ENCODE assay signal across 13 mouse cellular contexts in genomic region chr1:135351953-135352352, GRCm38 (mm10). TPM values are rescaled to one million over a fixed set of nuclear protein-coding genes. Genes with fewer than 3 reads are reported as not detected.
DNase-seq lines count a peak whose midpoint lies in the region; ATAC-seq and TF ChIP-seq lines count a peak whose summit lies in the region.
"Had no signal": no experiment of that assay in that cellular context is flagged by ENCODE, and none has a peak within 500 bp of the region (broad histone marks: within the 10 kb centered on the region; RNA-seq: fewer than 3 reads in every experiment).

No protein-coding gene starts in this region.

- H3K27me3 ChIP-seq in kidney, adult 2 months (replicated peaks; ENCODE audit: control insufficient read depth, insufficient read depth, low read length), result no peaks in the 10 kb centered on the region
- no peaks in the 10 kb centered on the region for H3K27me3 ChIP-seq in kidney, embryonic 15.5 days
- H3K27me3 ChIP-seq: embryonic facial prominence, embryonic 12.5 days; limb, embryonic 15.5 days had no signal

- WGBS in kidney, adult 2 months, result 65% methylated on average over 3 of the region's 3 CpGs
- 55% methylated on average over 3 of the region's 3 CpGs for WGBS in kidney, embryonic 15.5 days

- no peak for TF ChIP-seq CTCF in kidney, adult 2 months (conservative IDR thresholded peaks at IDR 0.05; ENCODE audit: insufficient read depth, insufficient read length, low read depth, low read length)

- TF ChIP-seq POLR2A in kidney, adult 2 months (IDR thresholded peaks at IDR 0.05; ENCODE audit: low read depth, low read length), result no peak

- peak overlapping the region; percentile 49; the same call in 1 of the 2 replicates for H3K27ac ChIP-seq in kidney, adult 2 months (ENCODE audit: insufficient read depth, low read depth, low read length)
- H3K27ac ChIP-seq in kidney, embryonic 15.5 days, result no peak overlapping the region
- peak overlapping the region; percentile 66 for H3K27ac ChIP-seq in brown adipose tissue, adult 24 weeks (replicated peaks; ENCODE audit: low read depth, low read length)
- H3K27ac ChIP-seq: embryonic facial prominence, embryonic 12.5 days; limb, embryonic 15.5 days had no signal

- H3K4me1 ChIP-seq in kidney, adult 2 months (ENCODE audit: control insufficient read depth, insufficient read depth, low read length), result no peaks in the 10 kb centered on the region
- H3K4me1 ChIP-seq in kidney, embryonic 15.5 days, result 0 out of 2 replicates have a peak, but pooled peaks cover 4% of the 10 kb centered on the region
- peaks cover 15% of the 10 kb centered on the region for H3K4me1 ChIP-seq in brown adipose tissue, adult 24 weeks (ENCODE audit: control insufficient read depth, insufficient read depth, insufficient read length, low read length)
- H3K4me1 ChIP-seq: limb, embryonic 15.5 days had no signal

- H3K9ac ChIP-seq in kidney, embryonic 15.5 days, result no peak overlapping the region
- H3K9ac ChIP-seq: embryonic facial prominence, embryonic 12.5 days; limb, embryonic 15.5 days had no signal

- intact Hi-C loops in heart, postnatal 14 days (cut with DNase I), result no loop called here

- peak; percentile 66 for DNase-seq in kidney, adult 2 months
- DNase-seq in heart, postnatal 14 days, result peak; percentile 45 to 50
- peak; percentile 51 for DNase-seq in lung, postnatal 36 days
- no peak for DNase-seq in cerebellum, adult 18-20 months
- DNase-seq in frontal cortex, postnatal 14 days (ENCODE audit: low spot score in 2 of 2), result no peak
- no peak for DNase-seq in urinary bladder, postnatal 10 days (ENCODE audit: low spot score)
- DNase-seq: layer of hippocampus, postnatal 36 days; thymus, postnatal 36 days had no signal

- no peaks in the 10 kb centered on the region for H3K9me3 ChIP-seq in kidney, embryonic 15.5 days (replicated peaks)
- H3K9me3 ChIP-seq: embryonic facial prominence, embryonic 12.5 days; limb, embryonic 15.5 days had no signal

- H3K36me3 ChIP-seq in kidney, adult 2 months (ENCODE audit: control insufficient read depth, insufficient read depth, low read length), result no peaks in the 10 kb centered on the region
- no peaks in the 10 kb centered on the region for H3K36me3 ChIP-seq in kidney, embryonic 15.5 days
- H3K36me3 ChIP-seq: embryonic facial prominence, embryonic 12.5 days; limb, embryonic 15.5 days had no signal

- H3K4me2 ChIP-seq in kidney, embryonic 15.5 days, result no peak overlapping the region
- H3K4me2 ChIP-seq: embryonic facial prominence, embryonic 12.5 days; limb, embryonic 15.5 days had no signal

- ATAC-seq in kidney, embryonic 15.5 days (replicated peaks; ENCODE audit: low FRiP score), result no peak
- ATAC-seq: forebrain, embryonic 14.5 days had no signal

- no peak overlapping the region for H3K4me3 ChIP-seq in kidney, adult 2 months (ENCODE audit: insufficient read depth, low read depth, low read length)
- H3K4me3 ChIP-seq in kidney, embryonic 15.5 days (replicated peaks), result no peak overlapping the region
- no peak overlapping the region for H3K4me3 ChIP-seq in brown adipose tissue, adult 24 weeks (ENCODE audit: insufficient read depth, low read depth, low read length)
- H3K4me3 ChIP-seq: embryonic facial prominence, embryonic 12.5 days; limb, embryonic 15.5 days had no signal

RNA-seq across cellular contexts. Expression of gene Shisa4, which starts 23.1 kb away (rescaled TPM):
- 21.1 and 22.6 TPM in 2 replicates for polyA plus RNA-seq in kidney, adult 2 months (2012; rRNA removed)
- polyA plus RNA-seq in kidney, embryonic 15.5 days (2015; fragmentation: Nextera tagmentation; extraction: Ambion mirVana), result 43.5 and 48.3 TPM in 2 replicates
- 2.1 and 3.2 TPM in 2 replicates for polyA plus RNA-seq in brown adipose tissue, adult 24 weeks (2012; ENCODE audit: insufficient read depth, insufficient read length, missing spikeins)
- total RNA-seq in heart, postnatal 14 days (2021), result 1 to 10 TPM; 2.7 to 4.2 TPM

RNA-seq across cellular contexts. Expression of gene Lmod1, which starts 27.3 kb away (rescaled TPM):
- 2.6 and 3.8 TPM in 2 replicates for polyA plus RNA-seq in kidney, adult 2 months (2012; rRNA removed)
- 0.95 and 3.4 TPM in 2 replicates for polyA plus RNA-seq in kidney, embryonic 15.5 days (2015; fragmentation: Nextera tagmentation; extraction: Ambion mirVana)
- polyA plus RNA-seq in brown adipose tissue, adult 24 weeks (2012; ENCODE audit: insufficient read depth, insufficient read length, missing spikeins), result 1.8 and 2.1 TPM in 2 replicates
- 1 to 10 TPM; 1.9 to 3.0 TPM for total RNA-seq in heart, postnatal 14 days (2021)

RNA-seq across cellular contexts. Expression of gene Timm17a, which starts 38.4 kb away (rescaled TPM):
- polyA plus RNA-seq in kidney, adult 2 months (2012; rRNA removed), result 122 and 134 TPM in 2 replicates
- polyA plus RNA-seq in kidney, embryonic 15.5 days (2015; fragmentation: Nextera tagmentation; extraction: Ambion mirVana), result 210 and 234 TPM in 2 replicates
- polyA plus RNA-seq in brown adipose tissue, adult 24 weeks (2012; ENCODE audit: insufficient read depth, insufficient read length, missing spikeins), result 295 and 336 TPM in 2 replicates
- 100 to 1,000 TPM; 359 to 389 TPM for total RNA-seq in heart, postnatal 14 days (2021)

Comparison
In these comparisons a context has a peak if more than half of its experiments do, and no peak if none do; other contexts are left out.
1. DNase-seq: peak in kidney, adult 2 months (single experiment), heart, postnatal 14 days (2 of 2) and lung, postnatal 36 days (single experiment); none in cerebellum, adult 18-20 months (0 of 2), frontal cortex, postnatal 14 days (0 of 2) and urinary bladder, postnatal 10 days (single experiment).